Mouse (Mus musculus): ENCODE results near the gene 2300002M23Rik.

Gene 2300002M23Rik

DNA sequence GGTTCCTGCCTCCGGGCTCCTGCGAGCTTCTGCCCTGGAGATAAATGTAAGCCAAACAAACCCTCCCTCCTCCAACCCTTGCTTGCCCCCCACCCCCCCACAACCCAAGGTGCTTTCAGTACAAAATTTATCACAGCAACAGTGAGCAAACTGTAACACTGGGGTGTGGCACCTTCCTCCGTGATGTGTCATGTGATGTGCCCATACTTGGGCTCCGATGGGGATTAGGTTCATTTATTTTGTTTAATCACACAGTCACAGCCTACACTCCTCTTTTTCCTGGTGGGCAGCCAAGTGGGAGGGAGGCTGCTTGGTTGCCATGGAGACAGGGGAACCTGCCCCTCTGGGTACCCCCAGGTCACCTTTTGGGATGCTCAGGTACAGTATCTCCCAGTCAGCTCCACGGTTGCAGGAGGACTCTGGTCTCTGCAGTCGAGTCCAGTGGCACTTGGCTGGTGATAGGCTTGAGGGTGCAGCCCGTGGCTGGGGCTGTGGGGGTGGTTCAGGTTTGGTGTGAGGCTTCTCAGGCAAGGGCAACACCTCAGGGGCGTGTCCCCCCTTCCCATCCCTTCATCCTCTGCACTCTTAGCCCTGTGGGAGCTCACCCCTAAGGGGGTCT lies 34.6 kb downstream of the 2300002M23Rik start:
- DNase-seq (ENCODE audit: low spot score in 2 of 2), result no peak

DNA sequence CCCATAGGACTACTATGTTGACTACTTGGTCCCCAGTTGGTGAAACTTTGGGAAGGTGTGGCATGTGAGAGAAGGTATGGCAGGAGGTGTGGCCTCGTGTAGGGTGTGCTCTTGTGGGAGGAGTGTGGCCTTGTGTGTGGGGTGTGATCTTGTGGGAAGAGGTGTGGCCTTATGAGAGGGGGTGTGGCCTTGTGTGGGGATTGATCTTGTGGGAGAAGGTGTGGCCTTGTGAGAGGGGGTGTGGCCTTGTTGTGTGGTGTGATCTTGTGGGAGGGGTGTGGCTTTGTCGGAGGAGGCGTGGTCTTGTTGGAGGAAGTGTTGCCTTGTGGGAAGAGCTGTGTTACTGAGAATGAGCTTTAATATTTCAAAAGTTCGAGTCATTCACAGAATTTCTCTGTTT lies 49.9 kb downstream of the 2300002M23Rik start:
- no peak for DNase-seq (ENCODE audit: low spot score in 2 of 2)
